Mouse (Mus musculus) lung, adult 2 months (tissue): ENCODE results near the gene Med9. TPM values are rescaled to one million over a fixed set of nuclear protein-coding genes. Genes with fewer than 3 reads are reported as not detected.

ENCODE experiments used
- DNase-seq: peaks from one replicate; pipeline ENCODE4 v3.0.0; 2022
- H3K4me1 ChIP-seq: fragments of 200-500 bp; 2 replicates; pipeline ENCODE4 v1.6.1; 2011; ENCODE audit warnings: low read length; ENCODE audit not compliant: control insufficient read depth, insufficient read depth
- H3K4me3 ChIP-seq: fragments of 200-500 bp; replicated peaks from 2 replicates; pipeline ENCODE3; 2011; ENCODE audit warnings: low read depth, mild to moderate bottlenecking, control low read depth, low read length; ENCODE audit errors: extremely low read depth
- CTCF ChIP-seq: fragments of 200-500 bp; IDR thresholded peaks from 2 replicates; pipeline ENCODE4 v1.5.1; 2011; ENCODE audit warnings: mild to moderate bottlenecking, low read length, control low read depth; ENCODE audit not compliant: insufficient read depth
- POLR2A ChIP-seq: fragments of 200-500 bp; IDR thresholded peaks from 2 replicates; pipeline ENCODE4 v1.6.1; 2011; ENCODE audit warnings: low read depth, mild to moderate bottlenecking, control low read depth, low read length, borderline replicate concordance; ENCODE audit errors: extremely low read depth
- WGBS: fragments of 180-500 bp; shearing (Covaris S2); methylation state at CpG from one replicate; pipeline ENCODE4 v1.1.7; 2018; 5-methylcytosine and 5-hydroxymethylcytosine counted together
- polyA plus RNA-seq: library from polyadenylated mRNA; depleted of rRNA; stranded (reverse); fragments of >200 nt; gene quantifications from 2 replicates; pipeline ENCODE4 v1.2.3, GENCODE M21; 2012

The Med9 gene
- polyA plus RNA-seq, 1 experiment: 21.5 TPM

GRCm38 (mm10) chr11:59918014-59918413, 30.0 kb upstream of the Med9 start:
- Histone ChIP-seq H3K4me1 (peaks cover 3% of the 10 kb centered on the region; the same call in 1 of the 2 replicates), H3K4me3 (no peak overlapping the region)
- no peak for DNase-seq
- TF ChIP-seq POLR2A (no peak), CTCF (no peak)
- WGBS: 7% methylated on average over 4 of the region's 4 CpGs

- WGBS: 59% methylated on average over 3 of the region's 3 CpGs
- Histone ChIP-seq H3K4me1 (peaks cover 3% of the 10 kb centered on the region; the same call in 1 of the 2 replicates), H3K4me3 (no peak overlapping the region)
- DNase-seq: no peak
- TF ChIP-seq CTCF (no peak), POLR2A (no peak)
Observed at GRCm38 (mm10) chr11:59919401-59919800, 28.6 kb upstream of the Med9 start.

- TF ChIP-seq CTCF: no peak
- TF ChIP-seq POLR2A: no peak
- no peak for DNase-seq
- peaks cover 3% of the 10 kb centered on the region; the same call in 1 of the 2 replicates for H3K4me1 ChIP-seq
- WGBS: 55% methylated on average over 5 of the region's 5 CpGs
- H3K4me3 ChIP-seq: no peak overlapping the region
Observed at GRCm38 (mm10) chr11:59920331-59920730, 27.7 kb upstream of the Med9 start.

GRCm38 (mm10) chr11:59921265-59921664, 26.7 kb upstream of the Med9 start:
- H3K4me3 ChIP-seq: no peak overlapping the region
- DNase-seq: no peak
- WGBS: 33% methylated on average over 7 of the region's 7 CpGs
- TF ChIP-seq POLR2A (peak; percentile 64; the same call in 1 of the 2 replicates), CTCF (no peak)
- H3K4me1 ChIP-seq: peaks cover 3% of the 10 kb centered on the region; the same call in 1 of the 2 replicates

- TF ChIP-seq POLR2A: no peak
- no peak for TF ChIP-seq CTCF
- no peak for DNase-seq
- WGBS: 64% methylated on average over 4 of the region's 4 CpGs
Observed at GRCm38 (mm10) chr11:59930031-59930430, 18.0 kb upstream of the Med9 start.

GRCm38 (mm10) chr11:59932560-59933337, 15.3 kb upstream of the Med9 start:
- no peak overlapping the region for H3K4me3 ChIP-seq
- no peak for DNase-seq
- WGBS: 64% methylated on average over 9 of the region's 9 CpGs
- TF ChIP-seq POLR2A: no peak
- no peaks in the 10 kb centered on the region for H3K4me1 ChIP-seq

More at GRCm38 (mm10) chr11:59930031-59930430, 18.0 kb upstream of the Med9 start:
- H3K4me3 ChIP-seq: no peak overlapping the region
- H3K4me1 ChIP-seq: no peaks in the 10 kb centered on the region

GRCm38 (mm10) chr11:59933943-59934342, 14.1 kb upstream of the Med9 start:
- no peak for DNase-seq
- TF ChIP-seq CTCF: no peak
- no peak for TF ChIP-seq POLR2A
- H3K4me1 ChIP-seq: no peaks in the 10 kb centered on the region
- H3K4me3 ChIP-seq: no peak overlapping the region
- 59% methylated on average over 12 of the region's 12 CpGs for whole genome bisulfite sequencing

DNA sequence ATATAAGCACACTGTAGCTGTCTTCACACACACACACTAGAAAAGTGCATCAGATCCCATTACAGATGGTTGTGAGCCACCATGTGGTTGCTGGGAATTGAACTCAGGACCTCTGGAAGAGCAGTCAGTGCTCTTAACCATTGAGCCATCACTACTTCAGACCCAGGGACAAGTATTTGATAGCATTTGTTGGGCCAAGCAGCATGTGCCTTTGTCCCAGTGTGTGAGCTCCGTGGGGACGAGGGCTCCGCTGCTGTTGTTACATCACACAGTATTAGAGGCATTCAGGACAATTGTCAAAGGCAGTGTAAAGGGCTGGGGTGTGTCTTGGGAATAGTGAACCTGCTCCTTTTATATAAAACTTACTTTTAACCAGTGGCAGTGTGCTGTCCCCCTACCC, 11.0 kb upstream of the Med9 start:
- DNase-seq: no peak
- TF ChIP-seq CTCF (no peak), POLR2A (no peak)
- Histone ChIP-seq H3K4me3 (no peak overlapping the region), H3K4me1 (no peaks in the 10 kb centered on the region)
- 80% methylated on average over 3 of the region's 3 CpGs for WGBS

- TF ChIP-seq POLR2A: no peak
- TF ChIP-seq CTCF: no peak
- Histone ChIP-seq H3K4me1 (no peaks in the 10 kb centered on the region), H3K4me3 (no peak overlapping the region)
- WGBS: 38% methylated on average over 2 of the region's 2 CpGs
- no peak for DNase-seq
Observed at GRCm38 (mm10) chr11:59937615-59938014, 10.4 kb upstream of the Med9 start.

GRCm38 (mm10) chr11:59939821-59940220, 8.2 kb upstream of the Med9 start:
- 88% methylated on average over 1 of the region's 1 CpGs for WGBS

More at GRCm38 (mm10) chr11:59939821-59940220, 8.2 kb upstream of the Med9 start:
- TF ChIP-seq POLR2A (no peak), CTCF (no peak)
- DNase-seq: no peak
- Histone ChIP-seq H3K4me3 (no peak overlapping the region), H3K4me1 (no peaks in the 10 kb centered on the region)
